Mouse (Mus musculus): ENCODE data around the gene Arl8b. TPM values are rescaled to one million over a fixed set of nuclear protein-coding genes. Genes with fewer than 3 reads are reported as not detected.

The Arl8b gene
- polyA plus RNA-seq, 1 experiment from 2014 or later, result 33.1 TPM

- peaks cover 5% of the 10 kb centered on the region for H3K4me1 ChIP-seq (ENCODE audit: control insufficient read depth, low read depth, low read length)
- no peaks in the 10 kb centered on the region for H3K36me3 ChIP-seq (ENCODE audit: control insufficient read depth, insufficient read depth)
- H3K9ac ChIP-seq (ENCODE audit: low read depth, low read length), result no peak overlapping the region
- no peak overlapping the region for H3K4me2 ChIP-seq (ENCODE audit: low read depth, low read length)
- WGBS (ENCODE audit: insufficient replicate concordance), result 66% methylated on average over 7 of the region's 7 CpGs
- no peaks in the 10 kb centered on the region for H3K9me3 ChIP-seq (replicated peaks; ENCODE audit: control insufficient read depth, low read length)
- peak; percentile 19; the same call in 1 of the 2 replicates for ATAC-seq (ENCODE audit: low read depth)
- H3K27me3 ChIP-seq (ENCODE audit: control insufficient read depth, insufficient read depth, low read depth, low read length), result no peaks in the 10 kb centered on the region
- no peak overlapping the region for H3K4me3 ChIP-seq (ENCODE audit: low read depth, low read length)
- H3K27ac ChIP-seq (ENCODE audit: low read length), result no peak overlapping the region
Observed at GRCm38 (mm10) chr6:108805871-108806270, 23.0 kb downstream of the Arl8b start.

GRCm38 (mm10) chr6:108807446-108807845, 24.5 kb downstream of the Arl8b start:
- no peaks in the 10 kb centered on the region for H3K9me3 ChIP-seq (replicated peaks; ENCODE audit: control insufficient read depth, low read length)
- no peak overlapping the region for H3K4me3 ChIP-seq (ENCODE audit: low read depth, low read length)
- no peak overlapping the region for H3K27ac ChIP-seq (ENCODE audit: low read length)
- 60% methylated on average over 3 of the region's 3 CpGs for WGBS (ENCODE audit: insufficient replicate concordance)
- no peaks in the 10 kb centered on the region for H3K27me3 ChIP-seq (ENCODE audit: control insufficient read depth, insufficient read depth, low read depth, low read length)
- no peak overlapping the region for H3K4me2 ChIP-seq (ENCODE audit: low read depth, low read length)
- peaks cover 5% of the 10 kb centered on the region for H3K4me1 ChIP-seq (ENCODE audit: control insufficient read depth, low read depth, low read length)
- no peak for ATAC-seq (ENCODE audit: low read depth)
- no peaks in the 10 kb centered on the region for H3K36me3 ChIP-seq (ENCODE audit: control insufficient read depth, insufficient read depth)
- H3K9ac ChIP-seq (ENCODE audit: low read depth, low read length), result no peak overlapping the region

- ATAC-seq (ENCODE audit: low read depth), result no peak
- Histone ChIP-seq H3K4me2 (ENCODE audit: low read depth, low read length) (no peak overlapping the region), H3K36me3 (ENCODE audit: control insufficient read depth, insufficient read depth) (no peaks in the 10 kb centered on the region), H3K4me3 (ENCODE audit: low read depth, low read length) (no peak overlapping the region), H3K27me3 (ENCODE audit: control insufficient read depth, insufficient read depth, low read depth, low read length) (no peaks in the 10 kb centered on the region), H3K9me3 (replicated peaks; ENCODE audit: control insufficient read depth, low read length) (no peaks in the 10 kb centered on the region), H3K9ac (ENCODE audit: low read depth, low read length) (no peak overlapping the region), H3K4me1 (ENCODE audit: control insufficient read depth, low read depth, low read length) (peaks cover 5% of the 10 kb centered on the region), H3K27ac (ENCODE audit: low read length) (no peak overlapping the region)
- 67% methylated on average over 1 of the region's 1 CpGs for WGBS (ENCODE audit: insufficient replicate concordance)
Observed at GRCm38 (mm10) chr6:108808786-108809185, 25.9 kb downstream of the Arl8b start.

GRCm38 (mm10) chr6:108810237-108810636, 27.3 kb downstream of the Arl8b start:
- H3K27me3 ChIP-seq (ENCODE audit: control insufficient read depth, insufficient read depth, low read depth, low read length), result no peaks in the 10 kb centered on the region
- H3K4me3 ChIP-seq (ENCODE audit: low read depth, low read length), result no peak overlapping the region
- WGBS (ENCODE audit: insufficient replicate concordance), result 79% methylated on average over 10 of the region's 10 CpGs
- peaks cover 5% of the 10 kb centered on the region for H3K4me1 ChIP-seq (ENCODE audit: control insufficient read depth, low read depth, low read length)
- no peaks in the 10 kb centered on the region for H3K36me3 ChIP-seq (ENCODE audit: control insufficient read depth, insufficient read depth)
- no peaks in the 10 kb centered on the region for H3K9me3 ChIP-seq (replicated peaks; ENCODE audit: control insufficient read depth, low read length)
- no peak overlapping the region for H3K27ac ChIP-seq (ENCODE audit: low read length)
- H3K9ac ChIP-seq (ENCODE audit: low read depth, low read length), result no peak overlapping the region
- H3K4me2 ChIP-seq (ENCODE audit: low read depth, low read length), result no peak overlapping the region
- no peak for ATAC-seq (ENCODE audit: low read depth)

GRCm38 (mm10) chr6:108812134-108812533, 29.2 kb downstream of the Arl8b start:
- WGBS (ENCODE audit: insufficient replicate concordance), result 83% methylated on average over 2 of the region's 2 CpGs
- H3K9ac ChIP-seq (ENCODE audit: low read depth, low read length), result no peak overlapping the region
- ATAC-seq (ENCODE audit: low read depth), result no peak

GRCm38 (mm10) chr6:108817510-108817909, 34.6 kb downstream of the Arl8b start:
- Histone ChIP-seq H3K4me3 (ENCODE audit: low read depth, low read length) (no peak overlapping the region), H3K27ac (ENCODE audit: low read length) (no peak overlapping the region), H3K9me3 (replicated peaks; ENCODE audit: control insufficient read depth, low read length) (no peaks in the 10 kb centered on the region), H3K27me3 (ENCODE audit: control insufficient read depth, insufficient read depth, low read depth, low read length) (no peaks in the 10 kb centered on the region), H3K4me1 (ENCODE audit: control insufficient read depth, low read depth, low read length) (no peaks in the 10 kb centered on the region), H3K36me3 (ENCODE audit: control insufficient read depth, insufficient read depth) (peaks cover 9% of the 10 kb centered on the region), H3K9ac (ENCODE audit: low read depth, low read length) (no peak overlapping the region), H3K4me2 (ENCODE audit: low read depth, low read length) (no peak overlapping the region)
- WGBS (ENCODE audit: insufficient replicate concordance), result 62% methylated on average over 4 of the region's 4 CpGs
- no peak for ATAC-seq (ENCODE audit: low read depth)

More at GRCm38 (mm10) chr6:108812134-108812533, 29.2 kb downstream of the Arl8b start:
- Histone ChIP-seq H3K27me3 (ENCODE audit: control insufficient read depth, insufficient read depth, low read depth, low read length) (no peaks in the 10 kb centered on the region), H3K4me2 (ENCODE audit: low read depth, low read length) (no peak overlapping the region), H3K27ac (ENCODE audit: low read length) (no peak overlapping the region), H3K4me3 (ENCODE audit: low read depth, low read length) (no peak overlapping the region), H3K36me3 (ENCODE audit: control insufficient read depth, insufficient read depth) (0 out of 2 replicates have a peak, but pooled peaks cover 2% of the 10 kb centered on the region), H3K4me1 (ENCODE audit: control insufficient read depth, low read depth, low read length) (no peaks in the 10 kb centered on the region), H3K9me3 (replicated peaks; ENCODE audit: control insufficient read depth, low read length) (no peaks in the 10 kb centered on the region)

GRCm38 (mm10) chr6:108824816-108825545, 42.1 kb downstream of the Arl8b start:
- H3K27ac ChIP-seq (ENCODE audit: low read length), result 0 out of 2 replicates have a peak overlapping the region, but pooled peaks have one; percentile 16
- H3K4me1 ChIP-seq (ENCODE audit: control insufficient read depth, low read depth, low read length), result peaks cover 12% of the 10 kb centered on the region
- no peak overlapping the region for H3K4me2 ChIP-seq (ENCODE audit: low read depth, low read length)
- no peak overlapping the region for H3K4me3 ChIP-seq (ENCODE audit: low read depth, low read length)
- WGBS (ENCODE audit: insufficient replicate concordance), result 26% methylated on average over 7 of the region's 7 CpGs
- no peaks in the 10 kb centered on the region for H3K9me3 ChIP-seq (replicated peaks; ENCODE audit: control insufficient read depth, low read length)
- peaks cover 10% of the 10 kb centered on the region for H3K36me3 ChIP-seq (ENCODE audit: control insufficient read depth, insufficient read depth)
- no peak for ATAC-seq (ENCODE audit: low read depth)
- no peaks in the 10 kb centered on the region for H3K27me3 ChIP-seq (ENCODE audit: control insufficient read depth, insufficient read depth, low read depth, low read length)
- no peak overlapping the region for H3K9ac ChIP-seq (ENCODE audit: low read depth, low read length)

- H3K27ac ChIP-seq (ENCODE audit: low read length), result no peak overlapping the region
- H3K4me3 ChIP-seq (ENCODE audit: low read depth, low read length), result no peak overlapping the region
- peaks cover 10% of the 10 kb centered on the region for H3K36me3 ChIP-seq (ENCODE audit: control insufficient read depth, insufficient read depth)
- ATAC-seq (ENCODE audit: low read depth), result no peak
- no peak overlapping the region for H3K9ac ChIP-seq (ENCODE audit: low read depth, low read length)
- H3K27me3 ChIP-seq (ENCODE audit: control insufficient read depth, insufficient read depth, low read depth, low read length), result no peaks in the 10 kb centered on the region
- peaks cover 12% of the 10 kb centered on the region for H3K4me1 ChIP-seq (ENCODE audit: control insufficient read depth, low read depth, low read length)
- H3K9me3 ChIP-seq (replicated peaks; ENCODE audit: control insufficient read depth, low read length), result no peaks in the 10 kb centered on the region
- WGBS (ENCODE audit: insufficient replicate concordance), result 62% methylated on average over 3 of the region's 3 CpGs
- H3K4me2 ChIP-seq (ENCODE audit: low read depth, low read length), result no peak overlapping the region
Observed at GRCm38 (mm10) chr6:108826070-108826469, 43.2 kb downstream of the Arl8b start.

- WGBS (ENCODE audit: insufficient replicate concordance), result 30% methylated on average over 5 of the region's 5 CpGs
- Histone ChIP-seq H3K27ac (ENCODE audit: low read length) (no peak overlapping the region), H3K4me2 (ENCODE audit: low read depth, low read length) (peak overlapping the region; percentile 99), H3K4me1 (ENCODE audit: control insufficient read depth, low read depth, low read length) (peaks cover 22% of the 10 kb centered on the region), H3K36me3 (ENCODE audit: control insufficient read depth, insufficient read depth) (peaks cover 3% of the 10 kb centered on the region), H3K27me3 (ENCODE audit: control insufficient read depth, insufficient read depth, low read depth, low read length) (no peaks in the 10 kb centered on the region), H3K4me3 (ENCODE audit: low read depth, low read length) (peak overlapping the region; percentile 91), H3K9me3 (replicated peaks; ENCODE audit: control insufficient read depth, low read length) (no peaks in the 10 kb centered on the region), H3K9ac (ENCODE audit: low read depth, low read length) (peak overlapping the region; percentile 56; the same call in 1 of the 2 replicates)
- no peak for ATAC-seq (ENCODE audit: low read depth)
Observed at GRCm38 (mm10) chr6:108827336-108827920, 44.5 kb downstream of the Arl8b start.
